Mouse (Mus musculus) hindbrain, embryonic 10.5 days (tissue): ENCODE data around the gene Akr1b3. TPM values are rescaled to one million over a fixed set of nuclear protein-coding genes. Genes with fewer than 3 reads are reported as not detected.
"Not testable (repeated sequence)": the region's sequence is repeated elsewhere in the genome, so short reads cannot be mapped to it uniquely, and the experiment has no call there.

Experiments
- DNase-seq: peaks from one replicate; pipeline ENCODE4 v3.0.0-alpha.2; 2017; ENCODE audit warnings: low spot score
- H3K27ac ChIP-seq: fragments of 300-500 bp; sonication (generic); 2 replicates; pipeline ENCODE4 v1.5.1; 2016; ENCODE audit warnings: mild to moderate bottlenecking, moderate library complexity
- H3K27me3 ChIP-seq: fragments of 300-500 bp; sonication (generic); 2 replicates; pipeline ENCODE4 v1.6.1; 2016; ENCODE audit warnings: mild to moderate bottlenecking; ENCODE audit not compliant: poor library complexity, insufficient read depth, severe bottlenecking
- H3K36me3 ChIP-seq: fragments of 300-500 bp; sonication (generic); 2 replicates; pipeline ENCODE4 v1.6.1; 2016; ENCODE audit warnings: mild to moderate bottlenecking, moderate library complexity
- H3K4me1 ChIP-seq: fragments of 300-500 bp; sonication (generic); replicated peaks from 2 replicates; pipeline ENCODE4 v1.6.1; 2016; ENCODE audit warnings: mild to moderate bottlenecking
- H3K4me3 ChIP-seq: fragments of 300-500 bp; sonication (generic); 2 replicates; pipeline ENCODE4 v1.5.1; 2016; ENCODE audit warnings: mild to moderate bottlenecking, moderate library complexity
- H3K9me3 ChIP-seq: fragments of 300-500 bp; sonication (generic); 2 replicates; pipeline ENCODE4 v1.6.1; 2016; ENCODE audit warnings: mild to moderate bottlenecking, moderate library complexity
- WGBS: fragments of 180-500 bp; shearing (Covaris S2); methylation state at CpG from one replicate; pipeline ENCODE4 v1.1.7; 2016; 5-methylcytosine and 5-hydroxymethylcytosine counted together
- polyA plus RNA-seq: library from polyadenylated mRNA; unstranded; fragments of >200 nt; fragmentation: Nextera tagmentation; extraction: Ambion mirVana; gene quantifications from 2 replicates; pipeline ENCODE4 v1.2.1, GENCODE M21; 2016

Akr1b3 gene
- polyA plus RNA-seq: 287 and 330 TPM in 2 replicates

DNA sequence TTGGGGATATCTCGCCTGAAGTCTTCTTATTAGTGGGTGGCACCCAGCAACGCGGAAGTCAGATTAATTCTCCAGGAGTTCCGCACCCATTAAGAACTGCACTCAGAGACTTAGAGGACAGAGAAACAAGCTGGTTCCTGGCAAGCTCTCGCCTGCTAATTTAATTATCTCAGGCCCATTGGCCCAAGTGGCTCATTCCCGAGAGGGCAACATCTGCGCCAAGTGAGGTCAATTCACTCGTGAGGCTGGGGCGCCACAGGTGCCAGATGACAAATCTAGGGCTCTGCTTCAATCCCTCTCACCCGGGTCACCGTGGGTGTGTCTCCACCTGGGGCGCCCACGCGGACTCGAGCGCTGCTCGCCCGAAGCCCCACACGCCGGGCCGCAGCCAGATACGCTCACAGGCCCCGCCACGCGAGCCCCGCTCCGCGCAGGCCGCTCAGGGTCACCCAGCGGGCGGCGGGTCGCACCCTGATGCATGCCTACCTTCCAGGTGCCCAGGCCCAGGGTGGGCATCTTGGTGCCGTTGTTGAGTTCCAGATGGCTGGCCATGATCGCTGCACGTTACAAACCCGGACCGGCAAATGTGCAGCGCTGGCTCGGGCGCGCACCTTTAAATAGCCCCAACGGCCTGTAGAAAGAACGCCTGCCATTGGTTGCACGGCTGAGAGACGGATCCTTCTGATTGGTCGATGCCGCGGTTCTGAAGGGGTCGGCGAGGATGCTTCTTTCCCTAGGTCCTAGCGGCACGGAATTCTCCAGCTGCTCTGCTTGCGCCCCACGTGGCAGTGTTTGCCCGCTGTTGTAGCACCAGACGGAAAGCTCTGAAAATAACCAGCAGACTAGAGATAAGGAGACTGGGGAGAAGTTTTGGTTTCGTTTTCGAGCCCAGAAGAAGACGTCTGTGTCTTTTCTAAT, at the start of gene Akr1b3:
TSS of gene Akr1b3 (minus strand) at position 625 of the 918 bp plus-strand sequence.
- peak; percentile 94 for DNase-seq
- H3K4me3 ChIP-seq: peak within 1 kb of the TSS; percentile 83
- peak within 1 kb of the TSS; percentile 93 for H3K27ac ChIP-seq
- H3K9me3 ChIP-seq: no peaks in the 10 kb centered on the region
- H3K4me1 ChIP-seq: peaks cover 40% of the 10 kb centered on the region
- peaks cover 25% of the 10 kb centered on the region for H3K36me3 ChIP-seq
- H3K27me3 ChIP-seq: peaks cover 6% of the 10 kb centered on the region; the same call in 1 of the 2 replicates
- WGBS: 1% methylated on average over 60 of the region's 60 CpGs

- peaks cover 13% of the 10 kb centered on the region for H3K36me3 ChIP-seq
- DNase-seq: no peak
- H3K4me1 ChIP-seq: peaks cover 10% of the 10 kb centered on the region
- whole genome bisulfite sequencing: 89% methylated on average over 12 of the region's 12 CpGs
- no peaks in the 10 kb centered on the region for H3K27me3 ChIP-seq
- H3K9me3 ChIP-seq: no peaks in the 10 kb centered on the region
- no peak overlapping the region for H3K27ac ChIP-seq
- H3K4me3 ChIP-seq: no peak overlapping the region
Measured at GRCm38 (mm10) chr6:34364217-34365136, 47.2 kb upstream of the Akr1b3 start.

- Histone ChIP-seq H3K36me3 (peaks cover 8% of the 10 kb centered on the region; the same call in 1 of the 2 replicates), H3K4me3 (no peak overlapping the region), H3K27me3 (no peaks in the 10 kb centered on the region), H3K4me1 (peaks cover 27% of the 10 kb centered on the region), H3K9me3 (no peaks in the 10 kb centered on the region), H3K27ac (0 out of 2 replicates have a peak overlapping the region, but pooled peaks have one; percentile 16)
- DNase-seq: no peak
- WGBS: 84% methylated on average over 9 of the region's 9 CpGs
Measured at GRCm38 (mm10) chr6:34355841-34356240, 38.6 kb upstream of the Akr1b3 start.

DNA sequence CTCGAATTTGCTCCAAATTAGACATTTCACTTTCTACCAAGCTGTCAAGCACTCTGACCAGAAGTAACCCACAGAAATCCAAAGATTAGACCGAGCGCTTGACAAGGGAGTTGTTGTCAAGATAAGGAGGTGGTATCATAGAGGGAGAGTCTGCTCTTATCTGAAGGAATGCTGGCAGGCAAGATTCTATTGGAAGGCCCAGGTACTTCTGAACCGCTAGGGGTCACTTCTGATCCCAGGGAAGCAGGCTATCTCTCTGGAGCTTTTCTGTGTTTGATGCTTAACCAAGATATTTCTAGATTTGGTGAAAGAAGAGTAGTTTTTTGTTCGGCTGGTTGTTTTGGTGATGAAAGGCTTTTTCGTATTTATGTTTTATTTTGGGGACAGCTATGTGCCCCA, 38.1 kb upstream of the Akr1b3 start:
- 78% methylated on average over 6 of the region's 6 CpGs for WGBS
- no peak overlapping the region for H3K4me3 ChIP-seq
- peaks cover 8% of the 10 kb centered on the region; the same call in 1 of the 2 replicates for H3K36me3 ChIP-seq
- DNase-seq: no peak
- no peaks in the 10 kb centered on the region for H3K9me3 ChIP-seq
- peaks cover 27% of the 10 kb centered on the region for H3K4me1 ChIP-seq
- H3K27ac ChIP-seq: peak overlapping the region; percentile 87
- no peaks in the 10 kb centered on the region for H3K27me3 ChIP-seq

GRCm38 (mm10) chr6:34354354-34355348, 37.4 kb upstream of the Akr1b3 start:
- Histone ChIP-seq H3K36me3 (peaks cover 8% of the 10 kb centered on the region; the same call in 1 of the 2 replicates), H3K4me3 (peak overlapping the region; percentile 49), H3K27me3 (no peaks in the 10 kb centered on the region), H3K27ac (peak overlapping the region; percentile 87), H3K4me1 (peaks cover 27% of the 10 kb centered on the region), H3K9me3 (no peaks in the 10 kb centered on the region)
- DNase-seq: no peak
- WGBS: 76% methylated on average over 8 of the region's 8 CpGs

- Histone ChIP-seq H3K4me1 (peaks cover 27% of the 10 kb centered on the region), H3K27me3 (no peaks in the 10 kb centered on the region), H3K4me3 (peak within 1 kb of the TSS; percentile 49), H3K9me3 (no peaks in the 10 kb centered on the region), H3K36me3 (peaks cover 8% of the 10 kb centered on the region; the same call in 1 of the 2 replicates), H3K27ac (peak within 1 kb of the TSS; percentile 87)
- DNase-seq: peak; percentile 56
- 16% methylated on average over 16 of the region's 16 CpGs for WGBS
Measured at GRCm38 (mm10) chr6:34353658-34354353, 36.5 kb upstream of the Akr1b3 start, which contains the start of gene Akr1b8. Gene Akr1b8 (plus strand): TSS chr6:34354119.

- peaks cover 2% of the 10 kb centered on the region; the same call in 1 of the 2 replicates for H3K36me3 ChIP-seq
- peaks cover 27% of the 10 kb centered on the region for H3K4me1 ChIP-seq
- no peak for DNase-seq
- H3K4me3 ChIP-seq: no peak overlapping the region
- WGBS: 92% methylated on average over 3 of the region's 3 CpGs
- H3K27me3 ChIP-seq: no peaks in the 10 kb centered on the region
- no peak overlapping the region for H3K27ac ChIP-seq
- no peaks in the 10 kb centered on the region for H3K9me3 ChIP-seq
Measured at GRCm38 (mm10) chr6:34352401-34352800, 35.1 kb upstream of the Akr1b3 start.

DNA sequence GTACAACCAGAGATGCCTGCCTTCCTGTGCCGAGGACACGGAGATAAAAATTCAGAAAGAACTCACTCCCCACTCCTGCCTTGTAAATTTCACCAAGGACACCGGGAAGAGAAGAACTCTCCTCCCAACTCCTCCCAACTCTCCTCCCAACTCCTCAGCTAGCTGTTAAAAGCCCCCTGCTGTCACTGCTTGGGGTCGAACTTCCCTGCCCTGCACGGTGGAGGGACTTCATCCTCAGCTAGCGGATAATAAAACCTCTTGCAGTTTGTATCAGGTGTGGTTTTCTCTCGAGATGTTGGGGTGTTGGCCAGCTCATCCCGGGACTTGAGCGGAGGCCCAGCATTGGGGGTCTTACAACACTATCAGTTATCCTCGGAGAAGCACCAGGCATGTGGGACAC, 34.2 kb upstream of the Akr1b3 start:
- not testable (repeated sequence) for H3K27ac ChIP-seq, H3K36me3 ChIP-seq, H3K27me3 ChIP-seq, H3K4me3 ChIP-seq, H3K9me3 ChIP-seq, DNase-seq
- 43% methylated on average over 10 of the region's 10 CpGs for WGBS
- peaks cover 28% of the 10 kb centered on the region for H3K4me1 ChIP-seq

GRCm38 (mm10) chr6:34350037-34350699, 32.9 kb upstream of the Akr1b3 start:
- WGBS: 91% methylated on average over 12 of the region's 12 CpGs

DNA sequence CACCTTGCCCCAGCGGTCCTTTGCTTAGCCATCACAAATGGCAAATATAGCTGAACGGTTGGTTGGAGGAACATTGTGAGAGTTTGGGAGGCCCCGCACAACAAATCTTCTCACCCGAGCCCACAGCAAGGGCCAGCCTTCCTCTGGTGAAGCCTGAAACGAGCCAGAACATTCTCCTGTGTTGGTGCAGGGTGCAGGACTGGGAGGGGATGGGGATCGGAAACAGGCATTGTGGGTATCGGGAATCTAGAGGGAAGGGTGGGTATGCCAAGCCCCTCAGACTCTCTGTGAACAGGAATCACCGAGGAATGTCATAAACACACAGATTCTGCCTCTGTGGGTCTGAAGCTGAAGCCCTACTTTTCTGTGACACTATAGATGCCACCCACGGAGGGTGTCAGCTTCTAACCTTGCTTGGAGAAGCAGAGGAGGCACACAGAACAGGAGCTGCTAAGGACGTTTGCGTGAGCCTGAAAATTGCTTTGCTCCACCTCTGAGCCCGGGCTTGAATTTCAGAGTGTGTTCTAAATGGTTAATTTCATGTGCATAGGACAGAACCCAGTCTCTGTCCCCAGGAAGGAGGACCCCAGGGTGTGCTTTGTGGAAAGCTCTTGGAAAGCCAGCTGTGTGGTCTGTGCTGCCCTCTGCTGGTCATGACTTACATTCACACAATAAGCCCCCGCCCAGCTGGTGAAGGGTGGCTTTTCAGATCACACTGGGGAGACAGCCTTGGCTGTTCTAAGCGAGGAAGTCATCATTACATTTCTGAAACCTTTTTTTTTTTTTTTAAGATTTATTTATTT, 29.0 kb upstream of the Akr1b3 start:
- H3K9me3 ChIP-seq: no peaks in the 10 kb centered on the region
- no peaks in the 10 kb centered on the region for H3K27me3 ChIP-seq
- H3K27ac ChIP-seq: peak overlapping the region; percentile 62
- peak; percentile 80 for DNase-seq
- peaks cover 30% of the 10 kb centered on the region for H3K4me1 ChIP-seq
- no peaks in the 10 kb centered on the region for H3K36me3 ChIP-seq
- H3K4me3 ChIP-seq: no peak overlapping the region
- 53% methylated on average over 14 of the region's 14 CpGs for WGBS

More at GRCm38 (mm10) chr6:34350037-34350699, 32.9 kb upstream of the Akr1b3 start:
- Histone ChIP-seq H3K27me3 (no peaks in the 10 kb centered on the region), H3K4me1 (peaks cover 37% of the 10 kb centered on the region), H3K4me3 (no peak overlapping the region), H3K9me3 (no peaks in the 10 kb centered on the region), H3K36me3 (no peaks in the 10 kb centered on the region), H3K27ac (no peak overlapping the region)
- DNase-seq: no peak
